Mouse (Mus musculus) forebrain, embryonic 10.5 days (tissue): ENCODE results near the gene Umps. TPM values are rescaled to one million over a fixed set of nuclear protein-coding genes. Genes with fewer than 3 reads are reported as not detected.

Experiments used
- DNase-seq: peaks from one replicate; pipeline ENCODE4 v3.0.0-alpha.2; 2017; ENCODE audit warnings: low spot score; ENCODE audit errors: extremely low spot score
- H3K27ac ChIP-seq: fragments of 300-500 bp; sonication (generic); 2 replicates; pipeline ENCODE4 v1.5.1; 2016; ENCODE audit warnings: mild to moderate bottlenecking
- H3K27me3 ChIP-seq: fragments of 300-500 bp; sonication (generic); 2 replicates; pipeline ENCODE4 v1.6.1; 2016; ENCODE audit warnings: mild to moderate bottlenecking; ENCODE audit not compliant: poor library complexity, severe bottlenecking
- H3K36me3 ChIP-seq: fragments of 300-500 bp; sonication (generic); replicated peaks from 2 replicates; pipeline ENCODE4 v1.6.1; 2016; ENCODE audit warnings: mild to moderate bottlenecking, moderate library complexity
- H3K4me1 ChIP-seq: fragments of 300-500 bp; sonication (generic); 2 replicates; pipeline ENCODE4 v1.6.1; 2016
- H3K4me3 ChIP-seq: fragments of 300-500 bp; sonication (generic); 2 replicates; pipeline ENCODE4 v1.5.1; 2016; ENCODE audit warnings: mild to moderate bottlenecking, moderate library complexity
- H3K9me3 ChIP-seq: fragments of 300-500 bp; sonication (generic); 2 replicates; pipeline ENCODE4 v1.6.1; 2016; ENCODE audit warnings: mild to moderate bottlenecking, moderate library complexity
- WGBS: fragments of 180-500 bp; shearing (Covaris S2); methylation state at CpG from one replicate; pipeline ENCODE4 v1.1.7; 2016; 5-methylcytosine and 5-hydroxymethylcytosine counted together
- polyA plus RNA-seq: library from polyadenylated mRNA; unstranded; fragments of >200 nt; fragmentation: Nextera tagmentation; extraction: Ambion mirVana; gene quantifications from 2 replicates; pipeline ENCODE4 v1.2.1, GENCODE M21; 2016

The Umps gene
- polyA plus RNA-seq, 1 experiment from 2014 or later: 107 TPM

GRCm38 (mm10) chr16:33922111-33923000 lies 44.5 kb downstream of the Umps start:
- Histone ChIP-seq H3K4me3 (no peak overlapping the region), H3K36me3 (peaks cover 18% of the 10 kb centered on the region), H3K4me1 (peaks cover 23% of the 10 kb centered on the region), H3K9me3 (no peaks in the 10 kb centered on the region), H3K27me3 (no peaks in the 10 kb centered on the region), H3K27ac (peak overlapping the region; percentile 73)
- WGBS: 63% methylated on average over 18 of the region's 18 CpGs
- no peak for DNase-seq

- H3K9me3 ChIP-seq: no peaks in the 10 kb centered on the region
- H3K27me3 ChIP-seq: no peaks in the 10 kb centered on the region
- WGBS: 81% methylated on average over 5 of the region's 5 CpGs
- H3K4me1 ChIP-seq: peaks cover 32% of the 10 kb centered on the region
- H3K4me3 ChIP-seq: no peak overlapping the region
- H3K36me3 ChIP-seq: peaks cover 18% of the 10 kb centered on the region
- DNase-seq: no peak
- peak overlapping the region; percentile 73; the same call in 1 of the 2 replicates for H3K27ac ChIP-seq
Measured at GRCm38 (mm10) chr16:33921514-33921913, 45.3 kb downstream of the Umps start.

- DNase-seq: no peak
Measured at GRCm38 (mm10) chr16:33917926-33918325, 48.9 kb downstream of the Umps start.

GRCm38 (mm10) chr16:33917390-33917789 lies 49.4 kb downstream of the Umps start:
- peaks cover 11% of the 10 kb centered on the region for H3K36me3 ChIP-seq
- H3K4me1 ChIP-seq: peaks cover 27% of the 10 kb centered on the region
- no peak for DNase-seq
- no peak overlapping the region for H3K4me3 ChIP-seq
- H3K27me3 ChIP-seq: no peaks in the 10 kb centered on the region
- peak overlapping the region; percentile 22; the same call in 1 of the 2 replicates for H3K27ac ChIP-seq
- 78% methylated on average over 5 of the region's 5 CpGs for WGBS
- no peaks in the 10 kb centered on the region for H3K9me3 ChIP-seq

More at GRCm38 (mm10) chr16:33917926-33918325, 48.9 kb downstream of the Umps start:
- Histone ChIP-seq H3K27ac (no peak overlapping the region), H3K9me3 (no peaks in the 10 kb centered on the region), H3K4me3 (no peak overlapping the region), H3K27me3 (no peaks in the 10 kb centered on the region), H3K4me1 (peaks cover 33% of the 10 kb centered on the region), H3K36me3 (peaks cover 11% of the 10 kb centered on the region)
- WGBS: 94% methylated on average over 5 of the region's 5 CpGs

GRCm38 (mm10) chr16:33916473-33917251 lies 50.2 kb downstream of the Umps start:
- Histone ChIP-seq H3K27ac (peak overlapping the region; percentile 22; the same call in 1 of the 2 replicates), H3K4me3 (no peak overlapping the region)
- DNase-seq: no peak

GRCm38 (mm10) chr16:33914997-33915396 lies 51.8 kb downstream of the Umps start:
- H3K27ac ChIP-seq: no peak overlapping the region
- H3K4me1 ChIP-seq: peaks cover 14% of the 10 kb centered on the region
- no peak for DNase-seq
- no peak overlapping the region for H3K4me3 ChIP-seq
- peaks cover 4% of the 10 kb centered on the region for H3K36me3 ChIP-seq
- H3K27me3 ChIP-seq: no peaks in the 10 kb centered on the region
- WGBS: 77% methylated on average over 4 of the region's 4 CpGs
- H3K9me3 ChIP-seq: no peaks in the 10 kb centered on the region

More at GRCm38 (mm10) chr16:33916473-33917251, 50.2 kb downstream of the Umps start:
- WGBS: 86% methylated on average over 12 of the region's 12 CpGs
- H3K4me1 ChIP-seq: peaks cover 20% of the 10 kb centered on the region
- H3K9me3 ChIP-seq: no peaks in the 10 kb centered on the region
- no peaks in the 10 kb centered on the region for H3K27me3 ChIP-seq
- peaks cover 11% of the 10 kb centered on the region for H3K36me3 ChIP-seq

GRCm38 (mm10) chr16:33908239-33908638 lies 58.6 kb downstream of the Umps start:
- H3K36me3 ChIP-seq: 0 out of 2 replicates have a peak, but pooled peaks cover 2% of the 10 kb centered on the region

More at GRCm38 (mm10) chr16:33908239-33908638, 58.6 kb downstream of the Umps start:
- DNase-seq: no peak
- Histone ChIP-seq H3K27me3 (no peaks in the 10 kb centered on the region), H3K4me3 (no peak overlapping the region), H3K4me1 (peaks cover 23% of the 10 kb centered on the region), H3K27ac (no peak overlapping the region), H3K9me3 (no peaks in the 10 kb centered on the region)
- 65% methylated on average over 4 of the region's 4 CpGs for WGBS

Other genes starting within 250 kb of the Umps start
- 0.24 and 0.38 TPM in 2 replicates for gene Muc13, start 173.0 kb downstream of the Umps start, polyA plus RNA-seq
- gene Itgb5, start 137.4 kb downstream of the Umps start, polyA plus RNA-seq: 10.6 and 14.3 TPM in 2 replicates